Mouse (Mus musculus): ENCODE measurements at regions not wholly inside any gene's neighbourhood (a gene's known extent, or its start where the extent isn't known, plus 50 kb on each side); places are given as distances from the start of the nearest gene placed in this dataset.

- peak; percentile 91 for DNase-seq (ENCODE audit: low read depth, low spot score)
Measured at GRCm38 (mm10) chr3:18522562-18522961, 574.4 kb downstream of the Cypt12 start.

GRCm38 (mm10) chr3:18524011-18524410 is 575.8 kb downstream of the Cypt12 start:
- DNase-seq (ENCODE audit: low read depth, low spot score), result no peak

GRCm38 (mm10) chr3:18557201-18557600 is 609.0 kb downstream of the Cypt12 start:
- peak; percentile 77 for DNase-seq (ENCODE audit: low read depth, low spot score)

GRCm38 (mm10) chr3:18560282-18560785 is 612.1 kb downstream of the Cypt12 start:
- DNase-seq (ENCODE audit: low read depth, low spot score), result no peak

DNA sequence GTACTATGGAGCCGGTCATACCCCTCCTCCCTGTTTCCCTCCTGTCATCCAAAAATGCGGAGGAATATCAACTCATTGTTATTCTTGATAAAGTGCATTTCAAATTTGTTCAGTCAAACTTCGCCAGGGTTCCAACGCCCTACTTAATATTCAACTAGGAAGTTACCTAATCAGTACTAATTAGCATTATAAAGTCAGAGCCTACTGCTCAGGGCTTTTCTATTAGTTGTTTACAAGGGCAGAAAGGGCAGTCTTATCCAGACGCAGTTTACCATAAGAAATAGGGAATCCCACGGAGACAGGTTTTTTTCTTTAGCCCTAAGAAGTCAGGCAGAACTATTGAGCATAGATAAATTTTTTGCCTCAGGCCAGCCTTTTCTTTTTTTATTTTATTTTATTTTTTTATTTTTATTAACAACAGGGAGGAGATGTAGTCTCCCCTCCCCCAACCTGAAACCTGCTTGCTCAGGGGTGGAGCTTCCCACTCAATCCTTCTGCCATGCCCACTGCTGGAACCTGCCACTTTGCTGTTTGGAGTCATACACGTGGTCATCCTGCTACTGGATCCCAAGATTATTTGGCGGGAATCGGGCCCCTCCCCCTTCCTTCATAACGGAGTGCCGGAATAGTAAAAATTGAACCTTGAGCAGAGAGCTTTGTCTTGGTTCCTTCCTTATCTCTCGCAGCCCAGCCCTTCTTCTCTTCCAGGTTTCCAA is 632.9 kb downstream of the Cypt12 start:
- peak; percentile 86 for DNase-seq (ENCODE audit: low read depth, low spot score)

GRCm38 (mm10) chr3:18620608-18621007 is 672.4 kb downstream of the Cypt12 start:
- DNase-seq (ENCODE audit: low read depth, low spot score), result peak; percentile 97

DNA sequence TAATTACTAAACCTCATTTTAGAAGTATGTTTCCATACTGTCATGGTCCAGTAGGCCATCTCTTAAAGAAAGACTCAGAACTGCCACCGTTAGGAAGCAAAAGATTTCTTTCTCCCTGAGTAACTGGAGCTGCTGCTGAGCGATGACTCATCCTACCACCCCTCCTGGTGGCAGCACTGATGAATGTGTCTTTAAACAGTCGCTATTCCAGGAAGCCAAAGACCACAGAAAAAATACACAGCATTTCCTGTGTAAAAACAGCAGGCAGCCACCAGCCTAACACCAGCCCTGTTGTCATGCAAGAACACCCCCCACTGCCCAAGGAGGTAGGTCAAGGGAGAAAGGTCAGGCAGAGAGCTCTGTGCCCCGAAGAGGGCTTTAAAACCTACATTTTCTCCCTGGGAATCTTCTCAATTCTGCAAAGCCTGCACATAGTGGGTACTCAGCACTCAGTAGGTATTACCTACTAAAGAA is 675.7 kb downstream of the Cypt12 start:
- DNase-seq (ENCODE audit: low read depth, low spot score), result peak; percentile 100

- DNase-seq (ENCODE audit: low read depth, low spot score), result peak; percentile 71
Measured at GRCm38 (mm10) chr3:18624381-18625145, 676.4 kb downstream of the Cypt12 start.

- DNase-seq (ENCODE audit: low read depth, low spot score), result peak; percentile 49
Measured at GRCm38 (mm10) chr3:18625395-18626328, 677.5 kb downstream of the Cypt12 start.

DNA sequence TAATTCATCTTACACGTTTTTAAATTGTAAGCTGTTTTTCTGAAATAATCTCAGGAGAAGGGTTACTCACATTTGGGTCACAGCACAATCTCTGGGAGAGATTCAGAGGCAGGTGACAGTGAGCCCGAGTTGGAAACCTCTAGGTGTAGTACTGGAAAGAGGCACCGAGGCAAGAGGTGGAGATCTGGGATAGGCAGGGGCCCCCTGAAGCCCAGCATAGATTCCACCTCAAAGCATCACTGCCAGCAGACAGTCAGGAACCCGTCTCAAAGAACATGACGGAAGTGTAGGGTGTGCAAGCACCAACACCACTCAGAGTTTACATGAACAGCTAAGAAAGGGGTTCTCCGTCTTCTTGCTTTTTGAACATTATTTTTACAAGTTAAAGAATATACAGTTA is 678.2 kb downstream of the Cypt12 start:
- no peak for DNase-seq (ENCODE audit: low read depth, low spot score)

- no peak for DNase-seq (ENCODE audit: low read depth, low spot score)
Measured at GRCm38 (mm10) chr3:18626820-18627219, 678.6 kb downstream of the Cypt12 start.

DNA sequence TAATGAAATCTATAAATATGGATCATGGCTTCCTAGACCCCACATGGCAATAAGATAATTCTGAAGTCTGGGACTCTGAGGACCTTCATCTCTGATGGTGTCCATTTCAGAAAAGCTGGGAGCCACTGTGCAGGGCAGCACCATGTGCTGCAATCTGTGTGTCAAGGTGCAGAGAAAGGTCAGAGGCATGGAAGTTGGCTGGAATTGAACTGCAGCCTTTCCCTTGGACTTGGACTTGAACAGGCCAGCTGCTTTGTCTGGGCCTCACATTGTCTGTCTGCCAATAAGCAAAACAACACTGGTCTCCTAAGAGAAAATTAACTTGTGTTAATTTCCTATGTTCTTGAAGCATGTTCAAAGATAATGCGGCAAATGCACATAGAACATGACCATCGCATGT is 681.0 kb downstream of the Cypt12 start:
- DNase-seq (ENCODE audit: low read depth, low spot score), result no peak

- no peak for DNase-seq (ENCODE audit: low read depth, low spot score)
Measured at GRCm38 (mm10) chr3:18631601-18632000, 683.4 kb downstream of the Cypt12 start.

- DNase-seq (ENCODE audit: low read depth, low spot score), result no peak
Measured at GRCm38 (mm10) chr3:18634855-18635254, 686.6 kb downstream of the Cypt12 start.

GRCm38 (mm10) chr3:18637553-18637952 is 689.3 kb downstream of the Cypt12 start:
- DNase-seq (ENCODE audit: low read depth, low spot score), result no peak

DNA sequence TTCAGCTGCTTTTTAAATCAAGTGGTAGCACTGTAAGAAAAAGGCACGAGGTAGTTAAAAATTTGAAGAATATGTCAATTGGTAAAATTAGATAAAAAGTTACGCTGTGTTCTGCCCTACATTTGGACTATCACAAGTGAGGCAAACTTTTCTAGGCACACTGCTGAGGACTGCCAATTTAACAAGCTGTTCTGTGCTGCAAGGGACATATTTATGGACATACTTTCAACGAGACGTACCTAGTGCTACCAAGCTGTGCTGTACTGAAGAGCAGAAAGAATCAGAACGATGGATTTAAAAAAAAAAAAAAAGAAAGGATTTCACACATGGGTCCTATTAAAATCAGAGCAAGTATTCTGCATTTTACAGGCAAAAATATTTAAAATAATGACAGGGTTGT is 692.1 kb downstream of the Cypt12 start:
- DNase-seq (ENCODE audit: low read depth, low spot score), result no peak

- DNase-seq (ENCODE audit: low read depth, low spot score), result no peak
Measured at GRCm38 (mm10) chr3:18641688-18642087, 693.5 kb downstream of the Cypt12 start.

DNA sequence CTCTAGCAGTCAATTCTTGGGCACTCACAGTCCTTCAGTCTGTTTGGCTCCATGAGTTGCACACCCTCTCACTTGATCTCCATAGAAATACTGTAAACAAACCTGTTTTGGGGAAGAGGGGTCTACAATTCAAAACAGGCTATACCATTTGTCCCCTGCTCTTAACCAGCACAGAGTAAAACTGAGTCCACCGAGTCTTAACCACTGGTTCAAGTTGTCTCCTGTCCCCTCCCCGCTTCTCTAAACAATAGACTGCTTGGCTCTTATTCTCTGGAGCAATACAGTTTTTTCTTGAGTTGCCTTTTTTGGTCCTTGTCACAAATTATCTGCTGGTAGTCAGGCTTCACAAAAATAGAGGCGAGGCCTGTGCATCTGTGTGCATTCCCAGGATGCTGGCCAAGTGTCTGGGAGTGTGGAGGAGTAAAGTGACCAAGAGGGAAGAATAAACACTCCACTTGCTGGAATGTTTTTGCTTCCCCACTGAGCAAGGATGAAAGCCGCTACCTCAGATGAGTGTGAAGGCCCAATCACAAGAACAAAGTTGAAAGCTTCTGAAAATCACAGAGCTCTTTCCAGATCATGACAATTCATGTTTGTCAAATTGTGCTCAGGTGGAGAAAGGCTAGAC is 695.3 kb downstream of the Cypt12 start:
- DNase-seq (ENCODE audit: low read depth, low spot score), result no peak

DNA sequence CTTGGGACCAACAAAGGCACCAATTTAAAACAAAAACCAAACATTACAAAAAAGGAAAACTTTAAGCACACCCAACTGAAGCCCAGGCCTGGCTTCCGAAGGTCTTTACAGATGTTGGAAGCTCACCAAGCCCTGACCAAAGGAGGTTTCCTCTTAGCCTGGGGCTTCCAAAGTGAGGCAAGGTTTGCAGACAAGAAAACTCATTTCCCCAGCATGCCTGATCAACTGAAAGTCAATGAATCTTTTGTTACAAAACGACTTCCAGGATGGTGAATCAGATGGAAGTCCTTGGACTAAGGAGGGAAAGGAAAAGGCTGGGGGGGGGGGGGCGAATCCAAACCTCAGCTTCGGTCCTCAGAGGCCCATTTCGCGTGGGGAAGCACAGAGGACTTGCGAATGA is 697.3 kb downstream of the Cypt12 start:
- DNase-seq (ENCODE audit: low read depth, low spot score), result peak; percentile 33

GRCm38 (mm10) chr3:18645927-18646326 is 697.7 kb downstream of the Cypt12 start:
- DNase-seq (ENCODE audit: low read depth, low spot score), result no peak

GRCm38 (mm10) chr3:18653557-18653956 is 705.3 kb downstream of the Cypt12 start:
- no peak for DNase-seq (ENCODE audit: low read depth, low spot score)

All from R1 (cell line).